Mouse (Mus musculus) myocyte (in vitro differentiated cells): ENCODE measurements around the gene Cmtm2a. TPM values are rescaled to one million over a fixed set of nuclear protein-coding genes. Genes with fewer than 3 reads are reported as not detected.
A peak's percentile ranks its signal among the peaks of the same experiment; 100 is the strongest.

Experiments used
- H3K27me3 ChIP-seq: one replicate; pipeline ENCODE4 v1.6.1; 2011; ENCODE audit not compliant: control insufficient read depth, insufficient read depth, insufficient read length
- H3K36me3 ChIP-seq: one replicate; pipeline ENCODE4 v1.6.1; 2011; ENCODE audit not compliant: control insufficient read depth, insufficient read depth
- H3K4me2 ChIP-seq: one replicate; pipeline ENCODE4 v1.6.1; 2011; ENCODE audit warnings: low read depth, control low read depth
- H3K4me3 ChIP-seq: one replicate; pipeline ENCODE4 v1.5.1; 2011; ENCODE audit warnings: mild to moderate bottlenecking, control low read depth, moderate library complexity
- H3K79me2 ChIP-seq: one replicate; pipeline ENCODE4 v1.6.1; 2011; ENCODE audit not compliant: control insufficient read depth, insufficient read depth
- H3ac ChIP-seq: one replicate; pipeline ENCODE4 v1.6.1; 2011; ENCODE audit not compliant: control insufficient read depth, insufficient read length
- CEBPB ChIP-seq: IDR thresholded peaks from 2 replicates; pipeline ENCODE4 v1.6.1; 2011; ENCODE audit warnings: mild to moderate bottlenecking, moderate library complexity; ENCODE audit not compliant: poor library complexity, insufficient read depth, severe bottlenecking
- E2F4 ChIP-seq: IDR thresholded peaks from one replicate; pipeline ENCODE4 v1.6.1; 2011; ENCODE audit warnings: mild to moderate bottlenecking, control low read depth, moderate library complexity; ENCODE audit not compliant: insufficient read depth
- MAX ChIP-seq: IDR thresholded peaks from one replicate; pipeline ENCODE4 v1.6.1; 2011; ENCODE audit warnings: low read depth, mild to moderate bottlenecking, control low read depth
- MYOD1 ChIP-seq, 3 experiments: IDR thresholded peaks; one replicate each; pipeline ENCODE4 v1.6.1; 2011; ENCODE audit warnings: control low read depth in 2 of 3, low read depth in 2 of 3, mild to moderate bottlenecking in 2 of 3, moderate library complexity in 1 of 3; ENCODE audit not compliant: insufficient read length in 2 of 3, control insufficient read depth in 1 of 3
- MYOG ChIP-seq, 3 experiments: IDR thresholded peaks; one replicate each; pipeline ENCODE4 v1.6.1; 2011; ENCODE audit warnings: control low read depth in 2 of 3, low read depth in 2 of 3, mild to moderate bottlenecking in 2 of 3; ENCODE audit not compliant: insufficient read length in 2 of 3, control insufficient read depth in 1 of 3, insufficient read depth in 1 of 3
- POLR2A ChIP-seq: IDR thresholded peaks from one replicate; pipeline ENCODE4 v1.6.1; 2011; ENCODE audit warnings: low read depth, mild to moderate bottlenecking, control low read depth, moderate library complexity; ENCODE audit not compliant: insufficient read length
- POLR2AphosphoS2 ChIP-seq: IDR thresholded peaks from one replicate; pipeline ENCODE4 v1.6.1; 2011; ENCODE audit warnings: low read depth, control low read depth; ENCODE audit not compliant: insufficient read length
- REST ChIP-seq: IDR thresholded peaks from one replicate; pipeline ENCODE4 v1.6.1; 2011; ENCODE audit warnings: mild to moderate bottlenecking, control low read depth, moderate library complexity; ENCODE audit not compliant: insufficient read depth, insufficient read length
- SRF ChIP-seq: IDR thresholded peaks from one replicate; pipeline ENCODE4 v1.6.1; 2011; ENCODE audit warnings: low read depth; ENCODE audit not compliant: control insufficient read depth, insufficient read length
- TCF12 ChIP-seq: IDR thresholded peaks from one replicate; pipeline ENCODE4 v1.6.1; 2011; ENCODE audit warnings: mild to moderate bottlenecking, control low read depth; ENCODE audit not compliant: poor library complexity, insufficient read depth, severe bottlenecking
- TCF3 ChIP-seq: IDR thresholded peaks from one replicate; pipeline ENCODE4 v1.6.1; 2011; ENCODE audit warnings: low read depth, control low read depth; ENCODE audit not compliant: insufficient read length
- USF1 ChIP-seq: IDR thresholded peaks from one replicate; pipeline ENCODE4 v1.6.1; 2011; ENCODE audit warnings: low read depth, mild to moderate bottlenecking, control low read depth, moderate library complexity
- polyA plus RNA-seq: library from polyadenylated mRNA; unstranded; fragments of >200 nt; fragmentation: generic; extraction: Trizol; gene quantifications from one replicate; pipeline ENCODE4 v1.2.1, GENCODE M21; 2012; ENCODE audit warnings: missing spikeins

Cmtm2a gene
- polyA plus RNA-seq, 1 experiment = not detected

GRCm38 (mm10) chr8:104248276-104248675, 44.7 kb downstream of the Cmtm2a start, which contains the start of gene Tk2:
Gene Tk2 (minus strand): TSS chr8:104248558.
- H3K27me3 ChIP-seq = no peaks in the 10 kb centered on the region
- H3K4me3 ChIP-seq = peak within 1 kb of the TSS; percentile 61
- peak within 1 kb of the TSS; percentile 52 for H3ac ChIP-seq
- no peaks in the 10 kb centered on the region for H3K36me3 ChIP-seq
- H3K4me2 ChIP-seq = peak within 1 kb of the TSS; percentile 91
- TF ChIP-seq REST (no peak), MYOD1 (IDR thresholded peaks at IDR 0.05; ENCODE audit: control insufficient read depth in 1 of 3, insufficient read length in 2 of 3, low read depth in 2 of 3) (peak in 1 of 3 experiments; percentile 16), POLR2AphosphoS2 (peak; percentile 95), USF1 (no peak), POLR2A (peak; percentile 95)
- no peaks in the 10 kb centered on the region for H3K79me2 ChIP-seq

DNA sequence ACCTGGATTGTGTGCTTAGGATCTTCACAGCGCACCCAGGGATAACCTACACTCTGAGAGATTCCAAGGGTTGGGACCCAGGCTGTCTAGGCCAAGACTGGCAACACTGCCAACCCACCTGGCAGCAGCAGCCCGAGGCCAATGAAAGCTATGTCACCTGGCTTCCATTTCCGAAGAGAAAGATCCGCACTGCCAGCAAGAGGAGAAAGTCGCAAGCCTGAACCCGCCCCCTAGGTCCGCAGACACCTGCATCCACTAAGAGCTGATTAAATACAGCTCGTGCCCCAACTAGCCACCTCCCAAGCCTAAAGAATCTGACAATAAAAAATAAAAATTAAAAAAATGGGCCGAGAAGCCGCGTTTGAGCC, 45.1 kb downstream of the Cmtm2a start:
- TF ChIP-seq MAX = no peak
- TF ChIP-seq TCF12 = no peak
- no peak for TF ChIP-seq POLR2A
- TF ChIP-seq TCF3 = no peak
- no peak for TF ChIP-seq E2F4
- TF ChIP-seq SRF = no peak
- no peak for TF ChIP-seq USF1
- no peak for TF ChIP-seq REST
- TF ChIP-seq MYOG (IDR thresholded peaks at IDR 0.05; ENCODE audit: control insufficient read depth in 1 of 3, insufficient read depth in 1 of 3, insufficient read length in 2 of 3, low read depth in 2 of 3) = no peak
- no peak for TF ChIP-seq MYOD1 (IDR thresholded peaks at IDR 0.05; ENCODE audit: control insufficient read depth in 1 of 3, insufficient read length in 2 of 3, low read depth in 2 of 3)
- H3K36me3 ChIP-seq = no peaks in the 10 kb centered on the region
- no peaks in the 10 kb centered on the region for H3K79me2 ChIP-seq
- H3ac ChIP-seq = peak overlapping the region; percentile 52
- H3K27me3 ChIP-seq = no peaks in the 10 kb centered on the region
- peak overlapping the region; percentile 61 for H3K4me3 ChIP-seq
- peak overlapping the region; percentile 91 for H3K4me2 ChIP-seq

DNA sequence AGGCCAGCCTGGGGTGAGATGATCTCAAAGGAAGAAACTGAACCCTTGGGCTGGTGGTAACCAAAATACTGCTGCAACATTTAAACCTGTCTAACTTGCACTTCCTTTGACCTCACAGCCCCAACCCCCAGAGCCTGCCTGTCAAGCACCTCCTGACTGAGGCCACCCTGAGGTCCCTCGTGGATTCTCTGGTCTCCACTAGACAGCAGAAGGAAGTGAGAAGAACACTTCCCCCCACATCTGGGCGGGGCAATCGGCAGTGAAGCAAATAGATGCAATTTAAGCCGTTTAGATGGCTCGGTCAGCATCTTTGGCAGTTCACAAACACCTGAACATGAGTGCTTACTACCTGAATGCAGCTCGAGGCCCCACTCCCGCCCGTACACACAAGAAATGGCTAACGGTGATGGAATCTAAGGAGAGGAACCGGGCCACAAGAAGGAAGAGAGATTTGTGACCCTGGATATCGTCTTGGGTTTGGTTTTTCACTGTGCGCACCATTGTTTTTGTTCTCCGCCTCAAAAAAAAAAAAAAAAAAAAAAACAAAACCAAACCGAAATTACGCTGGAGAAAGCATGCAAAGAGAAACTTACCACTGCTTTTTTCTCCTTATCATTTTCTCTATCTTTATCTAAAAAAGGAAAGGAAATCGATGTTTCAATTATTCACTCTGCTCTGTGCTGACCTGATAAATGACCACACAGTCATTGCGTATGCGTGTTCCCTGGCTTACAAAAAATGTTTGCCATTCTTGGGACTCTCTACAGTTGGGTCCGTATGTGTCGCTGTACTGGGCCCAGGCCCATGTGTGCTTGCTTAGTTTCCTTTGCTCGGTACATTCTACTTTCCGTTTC, 45.7 kb downstream of the Cmtm2a start:
- no peak overlapping the region for H3ac ChIP-seq
- peak overlapping the region; percentile 91 for H3K4me2 ChIP-seq
- H3K36me3 ChIP-seq = peaks cover 3% of the 10 kb centered on the region
- TF ChIP-seq MYOG (IDR thresholded peaks at IDR 0.05; ENCODE audit: control insufficient read depth in 1 of 3, insufficient read depth in 1 of 3, insufficient read length in 2 of 3, low read depth in 2 of 3) = no peak
- TF ChIP-seq USF1 = no peak
- TF ChIP-seq SRF = no peak
- no peak for TF ChIP-seq POLR2AphosphoS2
- TF ChIP-seq CEBPB = no peak
- no peak for TF ChIP-seq TCF12
- no peak for TF ChIP-seq MYOD1 (IDR thresholded peaks at IDR 0.05; ENCODE audit: control insufficient read depth in 1 of 3, insufficient read length in 2 of 3, low read depth in 2 of 3)
- no peak for TF ChIP-seq MAX
- no peak for TF ChIP-seq E2F4
- TF ChIP-seq POLR2A = no peak
- no peak for TF ChIP-seq REST
- no peak for TF ChIP-seq TCF3
- no peaks in the 10 kb centered on the region for H3K27me3 ChIP-seq
- H3K79me2 ChIP-seq = no peaks in the 10 kb centered on the region
- H3K4me3 ChIP-seq = peak overlapping the region; percentile 61

GRCm38 (mm10) chr8:104246621-104247020, 46.4 kb downstream of the Cmtm2a start:
- no peak overlapping the region for H3ac ChIP-seq
- no peak overlapping the region for H3K4me3 ChIP-seq
- H3K79me2 ChIP-seq = no peaks in the 10 kb centered on the region
- no peaks in the 10 kb centered on the region for H3K27me3 ChIP-seq
- TF ChIP-seq E2F4 (no peak), TCF12 (no peak), POLR2AphosphoS2 (no peak)
- peaks cover 8% of the 10 kb centered on the region for H3K36me3 ChIP-seq
- no peak overlapping the region for H3K4me2 ChIP-seq

DNA sequence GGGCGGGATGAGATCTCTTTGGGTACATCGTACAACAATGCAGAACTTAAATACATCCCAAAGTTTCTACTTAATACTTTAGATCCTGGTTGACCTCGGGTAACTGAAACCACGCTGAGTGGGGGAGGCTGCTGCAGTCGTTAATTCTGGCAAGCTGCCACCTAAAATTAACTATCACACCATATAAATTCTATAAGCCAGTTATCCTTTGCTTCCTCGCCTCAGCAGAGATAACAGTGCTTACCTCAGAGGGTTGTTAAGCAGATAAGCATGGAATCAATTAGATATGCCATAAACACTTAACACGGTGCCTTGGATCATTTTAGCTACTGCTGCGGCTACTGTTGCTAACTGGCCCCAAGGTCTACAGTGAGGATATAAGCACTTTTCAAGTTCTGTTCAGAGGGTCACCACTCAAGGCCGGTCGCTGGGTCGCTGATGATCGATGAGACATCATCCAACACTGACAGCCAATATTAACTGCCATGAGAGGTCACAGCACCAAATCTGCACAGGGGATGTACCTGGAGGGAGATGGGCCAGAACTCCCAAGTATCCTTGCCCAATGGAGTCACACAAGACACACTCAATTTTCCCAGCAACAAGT, 50.8 kb downstream of the Cmtm2a start:
- H3K4me3 ChIP-seq = no peak overlapping the region
- H3K27me3 ChIP-seq = no peaks in the 10 kb centered on the region
- no peaks in the 10 kb centered on the region for H3K79me2 ChIP-seq
- peaks cover 23% of the 10 kb centered on the region for H3K36me3 ChIP-seq
- H3K4me2 ChIP-seq = no peak overlapping the region
- TF ChIP-seq SRF = no peak
- no peak for TF ChIP-seq E2F4
- TF ChIP-seq MYOD1 (IDR thresholded peaks at IDR 0.05; ENCODE audit: control insufficient read depth in 1 of 3, insufficient read length in 2 of 3, low read depth in 2 of 3) = no peak
- TF ChIP-seq USF1 = no peak
- no peak overlapping the region for H3ac ChIP-seq
